Mouse (Mus musculus) urinary bladder, adult 18-20 months (tissue): ENCODE data around the gene Defb21.

Source experiments
- DNase-seq, 2 experiments: peaks; one replicate each; pipeline ENCODE4 v3.0.0; 2022; ENCODE audit warnings: low spot score in 2 of 2, mixed read lengths in 2 of 2

The Defb21 gene

DNA sequence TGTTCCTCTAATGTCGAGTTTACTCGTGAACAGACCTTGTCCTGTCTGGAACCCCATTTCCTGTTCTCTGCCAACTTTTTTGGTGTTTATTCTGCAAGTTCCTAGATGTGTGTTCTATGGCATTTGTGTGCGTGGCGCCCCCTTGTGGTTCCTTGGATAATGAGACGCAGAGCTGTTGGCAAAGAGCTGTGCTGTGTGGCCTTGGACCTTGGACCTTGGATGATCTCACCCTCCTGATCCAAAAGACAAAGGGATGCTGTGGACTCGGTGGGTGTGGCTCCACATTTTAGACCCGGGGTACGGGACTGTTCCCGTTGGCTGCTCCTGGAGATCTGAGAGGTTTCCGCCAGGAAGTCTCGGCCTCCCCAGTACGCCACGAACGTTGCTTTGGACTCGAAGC is 31.5 kb downstream of the Defb21 start, which contains the start of gene Defb36:
TSS of gene Defb36 (plus strand) at position 271 of the 400 bp plus-strand sequence.
- DNase-seq, result no peak

DNA sequence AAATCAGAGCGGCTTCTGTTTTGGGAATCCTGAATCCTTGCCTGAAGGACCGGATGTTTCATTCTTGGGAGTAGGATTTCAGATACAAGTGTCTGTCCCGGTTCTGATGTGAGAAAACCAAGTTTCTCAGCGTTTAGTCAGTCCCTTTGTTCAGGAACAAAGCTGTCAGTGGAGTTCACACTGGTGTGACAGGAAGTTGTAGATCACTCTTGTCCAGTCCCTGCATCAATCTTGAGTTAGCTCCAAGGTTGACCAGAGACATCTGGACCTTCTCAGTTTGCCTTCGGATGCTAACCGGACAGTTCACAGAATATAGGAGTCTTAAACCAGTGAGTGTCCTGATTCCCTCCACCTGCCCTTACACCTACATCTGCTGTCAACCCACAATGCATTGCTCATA is 35.2 kb downstream of the Defb21 start:
- DNase-seq, result no peak

DNA sequence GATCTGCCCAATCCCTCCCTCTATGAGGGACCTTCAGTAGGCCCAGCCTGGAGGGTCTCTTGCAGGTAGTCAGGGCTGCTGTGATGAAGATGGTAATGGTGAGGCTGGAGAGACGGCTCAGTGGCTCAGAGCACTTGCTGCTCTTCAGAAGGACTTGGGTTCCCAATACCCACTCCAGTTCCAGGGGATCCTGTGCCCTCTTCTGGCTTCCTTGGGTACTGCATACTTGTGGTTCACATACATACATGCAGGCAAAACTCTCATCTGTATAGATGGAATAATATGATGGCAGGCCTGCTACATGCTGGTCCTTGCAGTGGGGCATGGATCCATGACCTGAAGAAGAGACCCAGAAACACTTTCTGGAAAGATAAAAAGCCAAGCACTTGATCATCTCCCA is 36.2 kb downstream of the Defb21 start:
- DNase-seq, result no peak

DNA sequence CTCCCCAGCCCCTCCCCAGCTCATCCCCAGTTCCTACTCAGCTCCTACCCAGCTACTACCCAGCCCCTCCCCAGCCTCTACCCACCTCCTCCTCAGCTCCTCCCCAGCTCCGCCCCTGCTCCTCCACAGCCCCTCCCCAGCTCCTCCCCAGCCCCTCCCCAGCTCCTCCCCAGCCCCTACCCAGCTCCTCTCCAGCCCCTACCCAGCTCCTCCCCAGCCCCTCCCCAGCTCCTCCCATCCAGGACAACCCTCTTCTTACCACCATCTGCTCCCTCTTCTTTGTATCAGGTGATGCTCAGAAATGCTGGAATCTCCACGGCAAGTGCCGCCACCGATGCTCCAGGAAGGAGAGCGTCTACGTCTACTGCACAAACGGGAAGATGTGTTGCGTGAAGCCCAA is 39.6 kb downstream of the Defb21 start:
- DNase-seq, result no peak

DNA sequence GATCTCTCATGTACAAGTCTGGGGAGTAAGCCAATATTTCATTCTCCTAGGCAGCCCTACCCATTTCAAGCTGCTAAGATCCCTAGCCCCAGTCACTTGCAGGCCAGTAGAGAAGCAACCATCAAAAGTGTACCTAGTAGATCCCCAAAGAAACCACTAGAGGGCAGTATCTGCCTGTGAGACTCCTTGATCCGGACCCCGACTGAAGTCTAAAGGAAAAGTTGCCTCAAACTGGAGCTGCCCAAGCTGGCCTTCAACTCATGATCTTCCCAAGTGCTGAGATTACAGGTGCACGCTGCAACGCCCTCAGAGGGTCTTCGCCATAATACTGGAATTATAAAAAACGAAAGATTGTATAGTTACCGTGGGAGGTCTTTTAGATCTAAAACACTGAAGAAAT is 43.0 kb downstream of the Defb21 start:
- no peak for DNase-seq

DNA sequence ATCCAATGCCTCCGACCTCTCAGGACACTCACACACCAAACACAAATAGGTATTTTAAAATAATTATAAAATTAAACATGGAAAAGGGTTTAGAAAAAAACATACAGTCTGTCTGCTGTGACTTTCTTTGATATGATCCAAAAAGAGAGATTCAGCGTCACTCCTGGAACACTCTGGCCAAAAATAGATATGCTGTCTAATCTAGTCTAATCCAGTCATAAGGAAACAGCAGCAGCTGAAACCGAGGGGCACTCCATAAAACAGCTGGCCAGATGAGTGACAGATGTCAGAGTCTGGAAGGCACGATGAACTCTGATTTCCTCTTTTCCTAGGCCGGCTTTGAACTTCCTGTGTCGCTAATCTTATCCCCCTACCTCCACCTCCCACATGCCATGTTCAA is 43.9 kb downstream of the Defb21 start:
- no peak for DNase-seq

DNA sequence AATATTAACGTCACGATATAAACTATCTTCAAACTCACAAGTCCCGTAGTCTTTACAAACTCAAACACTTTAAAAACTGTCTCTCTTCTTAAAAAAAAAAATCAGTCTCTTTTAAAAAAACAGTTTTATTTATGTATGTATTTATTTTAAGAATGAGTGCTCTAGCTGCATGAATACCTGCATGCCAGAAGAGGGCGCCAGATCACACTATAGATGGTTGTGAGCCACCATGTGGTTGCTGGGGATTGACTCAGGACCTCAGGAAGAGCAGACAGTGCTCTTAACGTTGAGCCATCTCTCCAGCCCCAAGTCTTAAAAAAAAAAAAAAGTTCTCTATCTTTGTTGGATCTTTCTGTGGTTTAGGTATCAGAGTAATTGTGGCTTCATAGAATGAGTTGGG is 44.8 kb downstream of the Defb21 start:
- no peak for DNase-seq

DNA sequence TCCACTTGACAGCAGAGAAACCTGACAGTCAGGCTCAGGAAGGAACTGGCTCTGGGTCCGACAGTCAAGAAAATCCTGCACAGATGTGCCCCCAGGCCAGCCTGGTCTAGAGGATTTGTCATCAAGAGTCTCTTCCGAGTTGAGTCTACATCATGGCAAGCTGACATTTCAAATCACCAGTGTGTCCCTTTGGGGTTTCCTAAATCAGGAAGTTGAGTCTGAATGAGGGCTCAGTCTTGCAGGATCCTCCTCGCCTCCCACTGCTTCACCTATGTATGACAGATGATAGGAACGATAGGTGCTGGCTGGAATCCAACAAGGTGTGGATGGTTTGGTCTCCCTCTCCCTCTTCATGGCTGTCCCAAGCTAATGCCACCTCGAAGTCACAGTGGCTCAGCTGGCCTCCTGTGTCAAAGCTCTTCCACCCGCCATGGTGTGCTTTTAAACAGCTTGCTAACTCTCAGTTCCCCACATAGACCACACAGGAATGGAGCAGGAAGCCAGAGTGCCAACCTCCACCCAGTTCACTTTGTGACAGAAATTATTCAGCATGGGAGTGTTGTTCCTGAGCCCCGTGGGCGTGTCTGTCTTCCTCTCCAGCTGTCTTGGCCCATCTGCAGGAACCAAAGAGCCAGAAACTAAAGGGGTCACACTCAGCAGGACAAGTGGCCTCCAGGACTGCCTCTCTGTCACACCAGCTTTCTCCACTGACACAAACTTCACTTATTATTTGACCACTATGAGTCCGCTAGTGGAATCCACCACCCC is 48.0 kb downstream of the Defb21 start:
- no peak for DNase-seq

DNA sequence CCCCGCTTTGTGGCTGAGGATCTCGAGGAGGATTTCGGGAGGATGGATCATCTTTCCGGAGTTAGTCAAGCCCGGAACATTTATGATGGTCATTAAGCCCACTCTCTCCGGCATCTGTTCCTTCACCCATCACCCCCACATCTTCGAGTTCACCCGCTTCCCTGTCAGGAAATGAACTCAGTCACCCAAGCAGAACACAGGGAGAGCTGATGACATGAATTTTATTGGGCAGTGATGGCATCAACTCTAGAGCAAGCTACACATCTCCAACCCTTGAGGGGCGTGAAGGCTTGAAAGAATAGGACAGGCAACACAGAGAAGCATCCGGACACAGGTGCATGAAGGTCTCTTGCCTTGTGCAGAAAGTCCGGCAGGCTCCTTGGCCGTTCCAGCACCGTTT is 49.6 kb downstream of the Defb21 start:
- no peak for DNase-seq

DNA sequence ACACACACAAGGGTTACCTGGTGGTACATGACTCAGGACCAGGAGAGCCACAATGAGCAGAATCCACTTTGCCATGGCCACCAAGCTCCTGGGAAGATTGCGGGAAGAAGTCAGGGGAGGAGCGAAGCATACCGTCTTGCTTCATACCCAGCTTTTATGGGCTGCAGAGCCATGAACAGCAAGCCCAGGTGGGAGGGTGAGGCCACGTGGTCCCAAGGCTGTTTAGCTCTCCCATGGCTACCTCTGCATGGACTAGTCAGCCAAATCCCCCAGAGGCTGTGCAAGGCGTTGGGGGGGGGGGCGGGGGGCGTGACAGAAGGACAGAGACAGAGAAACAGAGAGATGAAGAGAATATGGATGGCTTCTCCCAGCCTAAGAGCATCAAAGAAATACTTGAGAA is 50.4 kb downstream of the Defb21 start, which contains the start of gene Defb25:
TSS of gene Defb25 (minus strand) at position 101 of the 400 bp plus-strand sequence.
- DNase-seq, result no peak
